Comparison of ENCODE assay signal across 8 mouse cellular contexts in genomic region chr7:127480321-127480720, GRCm38 (mm10). TPM values are rescaled to one million over a fixed set of nuclear protein-coding genes. Genes with fewer than 3 reads are reported as not detected.
A peak's percentile ranks its signal among the peaks of the same experiment; 100 is the strongest.
DNase-seq lines count a peak whose midpoint lies in the region; ATAC-seq and TF ChIP-seq lines count a peak whose summit lies in the region.

No protein-coding gene starts in this region.

- H3K4me1 ChIP-seq in megakaryocyte, embryonic 14.5 days = peaks cover 76% of the 10 kb centered on the region
- peaks cover 12% of the 10 kb centered on the region for H3K4me1 ChIP-seq in forebrain, postnatal 0 days (ENCODE audit: insufficient read depth)
- peaks cover 46% of the 10 kb centered on the region for H3K4me1 ChIP-seq in liver, embryonic 13.5 days (replicated peaks)
- H3K4me1 ChIP-seq in neural tube, embryonic 15.5 days = peaks cover 46% of the 10 kb centered on the region

- H3K9ac ChIP-seq in forebrain, postnatal 0 days = peak overlapping the region; percentile 95; the same call in 1 of the 2 replicates
- peak overlapping the region; percentile 98 for H3K9ac ChIP-seq in liver, embryonic 13.5 days
- peak overlapping the region; percentile 87 for H3K9ac ChIP-seq in neural tube, embryonic 15.5 days (replicated peaks)

- 73% methylated on average over 2 of the region's 2 CpGs for WGBS in forebrain, postnatal 0 days
- WGBS in liver, embryonic 13.5 days (ENCODE audit: insufficient replicate concordance) = 14% methylated on average over 2 of the region's 2 CpGs
- WGBS in neural tube, embryonic 15.5 days = 64% methylated on average over 2 of the region's 2 CpGs

- no peak for DNase-seq in forebrain, postnatal 0 days
- DNase-seq in liver, embryonic 13.5 days = no peak
- no peak for DNase-seq in right cerebral cortex, postnatal 36 days (ENCODE audit: low spot score in 2 of 2)
- no peak for DNase-seq in left cerebral cortex, adult 8-10 months (ENCODE audit: low spot score in 2 of 2)
- no peak for DNase-seq in adrenal gland, postnatal 36 days

- H3K4me3 ChIP-seq in megakaryocyte, embryonic 14.5 days (replicated peaks) = peak overlapping the region; percentile 97
- peak overlapping the region; percentile 97 for H3K4me3 ChIP-seq in forebrain, postnatal 0 days (ENCODE audit: low read depth, low read length)
- H3K4me3 ChIP-seq in liver, embryonic 13.5 days (replicated peaks) = peak overlapping the region; percentile 97
- H3K4me3 ChIP-seq in neural tube, embryonic 15.5 days (replicated peaks) = peak overlapping the region; percentile 99

- no peaks in the 10 kb centered on the region for H3K27me3 ChIP-seq in megakaryocyte, embryonic 14.5 days (replicated peaks)
- no peaks in the 10 kb centered on the region for H3K27me3 ChIP-seq in forebrain, postnatal 0 days (ENCODE audit: insufficient read depth, low read length)
- no peaks in the 10 kb centered on the region for H3K27me3 ChIP-seq in liver, embryonic 13.5 days
- no peaks in the 10 kb centered on the region for H3K27me3 ChIP-seq in neural tube, embryonic 15.5 days (replicated peaks)

- H3K4me2 ChIP-seq in forebrain, postnatal 0 days (ENCODE audit: low read depth) = peak overlapping the region; percentile 91
- H3K4me2 ChIP-seq in liver, embryonic 13.5 days = peak overlapping the region; percentile 90
- H3K4me2 ChIP-seq in neural tube, embryonic 15.5 days = peak overlapping the region; percentile 97

- H3K27ac ChIP-seq in forebrain, postnatal 0 days (ENCODE audit: low read depth, low read length) = no peak overlapping the region
- H3K27ac ChIP-seq in liver, embryonic 13.5 days = peak overlapping the region; percentile 93
- H3K27ac ChIP-seq in neural tube, embryonic 15.5 days (replicated peaks) = peak overlapping the region; percentile 99; the same call in 1 of the 2 replicates

- no peak for TF ChIP-seq CTCF in forebrain, postnatal 0 days (IDR thresholded peaks at IDR 0.05; ENCODE audit: low read depth)

- no peaks in the 10 kb centered on the region for H3K9me3 ChIP-seq in megakaryocyte, embryonic 14.5 days
- no peaks in the 10 kb centered on the region for H3K9me3 ChIP-seq in forebrain, postnatal 0 days (ENCODE audit: low read length)
- no peaks in the 10 kb centered on the region for H3K9me3 ChIP-seq in liver, embryonic 13.5 days (replicated peaks)
- H3K9me3 ChIP-seq in neural tube, embryonic 15.5 days (replicated peaks) = no peaks in the 10 kb centered on the region

- no peak for ATAC-seq in megakaryocyte, adult 5-6 weeks (ENCODE audit: poor library complexity, severe bottlenecking)
- ATAC-seq in forebrain, postnatal 0 days = no peak
- ATAC-seq in liver, embryonic 13.5 days (ENCODE audit: low read depth) = no peak
- no peak for ATAC-seq in neural tube, embryonic 15.5 days (ENCODE audit: low FRiP score)

- H3K36me3 ChIP-seq in megakaryocyte, embryonic 14.5 days (replicated peaks; ENCODE audit: low read length) = peaks cover 75% of the 10 kb centered on the region
- H3K36me3 ChIP-seq in forebrain, postnatal 0 days (ENCODE audit: insufficient read depth) = peaks cover 47% of the 10 kb centered on the region
- peaks cover 64% of the 10 kb centered on the region for H3K36me3 ChIP-seq in liver, embryonic 13.5 days
- H3K36me3 ChIP-seq in neural tube, embryonic 15.5 days = peaks cover 47% of the 10 kb centered on the region

RNA-seq across cellular contexts. Expression of gene Fbrs, which starts 1.3 kb away (rescaled TPM):
- polyA plus RNA-seq in megakaryocyte, embryonic 14.5 days (2012; ENCODE audit: insufficient read depth, low replicate concordance) = 237 and 322 TPM in 2 replicates
- total RNA-seq in megakaryocyte, adult 5-6 weeks (2015) = 115 and 138 TPM in 2 replicates
- total RNA-seq in megakaryocyte, adult 5-6 weeks (2017) = 28.1 and 38.1 TPM in 2 replicates
- total RNA-seq in forebrain, postnatal 0 days (2014; rRNA removed) = 23.7 and 31.9 TPM in 2 replicates
- polyA plus RNA-seq in forebrain, postnatal 0 days (2015; fragmentation: Nextera tagmentation; extraction: Ambion mirVana) = 6.6 and 10.6 TPM in 2 replicates
- polyA plus RNA-seq in liver, embryonic 13.5 days (2015; fragmentation: Nextera tagmentation; extraction: Ambion mirVana) = 3.6 and 3.7 TPM in 2 replicates
- polyA plus RNA-seq in neural tube, embryonic 15.5 days (2015; fragmentation: Nextera tagmentation; extraction: Ambion mirVana) = 10.7 and 12.2 TPM in 2 replicates
- 10 to 100 TPM; 47.1 to 55.2 (median 51.7) TPM for total RNA-seq in left cerebral cortex, adult 8-10 months (2022)
- 10 to 100 TPM; 56.5 to 66.7 TPM for total RNA-seq in adrenal gland, postnatal 36 days (2021)

RNA-seq across cellular contexts. Expression of gene Prr14, which starts 20.9 kb away (rescaled TPM):
- 83.1 and 177 TPM in 2 replicates for polyA plus RNA-seq in megakaryocyte, embryonic 14.5 days (2012; ENCODE audit: insufficient read depth, low replicate concordance)
- 113 and 114 TPM in 2 replicates for total RNA-seq in megakaryocyte, adult 5-6 weeks (2015)
- 37.0 and 46.2 TPM in 2 replicates for total RNA-seq in megakaryocyte, adult 5-6 weeks (2017)
- 29.0 and 36.1 TPM in 2 replicates for total RNA-seq in forebrain, postnatal 0 days (2014; rRNA removed)
- polyA plus RNA-seq in forebrain, postnatal 0 days (2015; fragmentation: Nextera tagmentation; extraction: Ambion mirVana) = 27.4 and 27.9 TPM in 2 replicates
- polyA plus RNA-seq in liver, embryonic 13.5 days (2015; fragmentation: Nextera tagmentation; extraction: Ambion mirVana) = 19.4 and 24.0 TPM in 2 replicates
- 35.9 and 37.5 TPM in 2 replicates for polyA plus RNA-seq in neural tube, embryonic 15.5 days (2015; fragmentation: Nextera tagmentation; extraction: Ambion mirVana)
- 10 to 100 TPM; 29.6 to 35.2 (median 30.4) TPM for total RNA-seq in left cerebral cortex, adult 8-10 months (2022)
- total RNA-seq in adrenal gland, postnatal 36 days (2021) = 10 to 100 TPM; 44.3 to 48.3 TPM

RNA-seq across cellular contexts. Expression of gene Zfp689, which starts 31.4 kb away (rescaled TPM):
- 4.4 and 12.0 TPM in 2 replicates for polyA plus RNA-seq in megakaryocyte, embryonic 14.5 days (2012; ENCODE audit: insufficient read depth, low replicate concordance)
- 1.2 and 1.6 TPM in 2 replicates for total RNA-seq in megakaryocyte, adult 5-6 weeks (2015)
- total RNA-seq in megakaryocyte, adult 5-6 weeks (2017) = 1.4 and 1.8 TPM in 2 replicates
- 10.0 and 11.5 TPM in 2 replicates for total RNA-seq in forebrain, postnatal 0 days (2014; rRNA removed)
- polyA plus RNA-seq in forebrain, postnatal 0 days (2015; fragmentation: Nextera tagmentation; extraction: Ambion mirVana) = 6.7 and 9.0 TPM in 2 replicates
- polyA plus RNA-seq in liver, embryonic 13.5 days (2015; fragmentation: Nextera tagmentation; extraction: Ambion mirVana) = 2.2 and 2.4 TPM in 2 replicates
- polyA plus RNA-seq in neural tube, embryonic 15.5 days (2015; fragmentation: Nextera tagmentation; extraction: Ambion mirVana) = 13.4 TPM in 2 replicates
- 1 to 10 TPM; 5.1 to 6.1 (median 5.9) TPM for total RNA-seq in left cerebral cortex, adult 8-10 months (2022)
- 1 to 10 TPM; 3.8 to 4.4 TPM for total RNA-seq in adrenal gland, postnatal 36 days (2021)

RNA-seq across cellular contexts. Expression of gene Srcap, which starts 31.5 kb away (rescaled TPM):
- 4.0 and 9.1 TPM in 2 replicates for polyA plus RNA-seq in megakaryocyte, embryonic 14.5 days (2012; ENCODE audit: insufficient read depth, low replicate concordance)
- 53.0 and 57.0 TPM in 2 replicates for total RNA-seq in megakaryocyte, adult 5-6 weeks (2015)
- 15.8 and 21.1 TPM in 2 replicates for total RNA-seq in megakaryocyte, adult 5-6 weeks (2017)
- 29.3 and 39.9 TPM in 2 replicates for total RNA-seq in forebrain, postnatal 0 days (2014; rRNA removed)
- 12.6 and 23.7 TPM in 2 replicates for polyA plus RNA-seq in forebrain, postnatal 0 days (2015; fragmentation: Nextera tagmentation; extraction: Ambion mirVana)
- 12.6 and 14.5 TPM in 2 replicates for polyA plus RNA-seq in liver, embryonic 13.5 days (2015; fragmentation: Nextera tagmentation; extraction: Ambion mirVana)
- 46.7 and 48.3 TPM in 2 replicates for polyA plus RNA-seq in neural tube, embryonic 15.5 days (2015; fragmentation: Nextera tagmentation; extraction: Ambion mirVana)
- total RNA-seq in left cerebral cortex, adult 8-10 months (2022) = 100 to 1,000 TPM; 112 to 117 (median 115) TPM
- 10 to 100 TPM; 83.6 to 95.9 TPM for total RNA-seq in adrenal gland, postnatal 36 days (2021)

RNA-seq across cellular contexts. Expression of gene Gm42715, which starts 39.1 kb away (rescaled TPM):
- polyA plus RNA-seq in megakaryocyte, embryonic 14.5 days (2012; ENCODE audit: insufficient read depth, low replicate concordance) = 15.7 and 25.1 TPM in 2 replicates
- total RNA-seq in megakaryocyte, adult 5-6 weeks (2015) = 14.8 and 16.7 TPM in 2 replicates
- 5.4 and 8.3 TPM in 2 replicates for total RNA-seq in megakaryocyte, adult 5-6 weeks (2017)
- 18.1 and 28.3 TPM in 2 replicates for total RNA-seq in forebrain, postnatal 0 days (2014; rRNA removed)
- polyA plus RNA-seq in forebrain, postnatal 0 days (2015; fragmentation: Nextera tagmentation; extraction: Ambion mirVana) = 6.1 and 10.3 TPM in 2 replicates
- polyA plus RNA-seq in liver, embryonic 13.5 days (2015; fragmentation: Nextera tagmentation; extraction: Ambion mirVana) = 6.1 TPM in 2 replicates
- 13.3 and 14.7 TPM in 2 replicates for polyA plus RNA-seq in neural tube, embryonic 15.5 days (2015; fragmentation: Nextera tagmentation; extraction: Ambion mirVana)
- 10 to 100 TPM; 11.1 to 12.3 (median 11.5) TPM for total RNA-seq in left cerebral cortex, adult 8-10 months (2022)
- 10 to 100 TPM; 19.6 to 20.2 TPM for total RNA-seq in adrenal gland, postnatal 36 days (2021)
